Mouse (Mus musculus) neural tube, embryonic 14.5 days (tissue): Measurements from ENCODE around the gene Bmp8a. TPM values are rescaled to one million over a fixed set of nuclear protein-coding genes. Genes with fewer than 3 reads are reported as not detected.
"Not testable (repeated sequence)": the region's sequence is repeated elsewhere in the genome, so short reads cannot be mapped to it uniquely, and the experiment has no call there.

Source experiments
- ATAC-seq: fragments of 200-750 bp; cut with Nextera tagmentation; 2 replicates; pipeline ENCODE4 v1.8.0; 2017; ENCODE audit warnings: low read depth, mild to moderate bottlenecking, moderate TSS enrichment, moderate library complexity
- H3K27ac ChIP-seq: fragments of 300-500 bp; sonication (generic); 2 replicates; pipeline ENCODE4 v1.5.1; 2014; ENCODE audit warnings: low read depth, mild to moderate bottlenecking, control low read depth, low read length, moderate library complexity, mixed read lengths
- H3K27me3 ChIP-seq: fragments of 300-500 bp; sonication (generic); 2 replicates; pipeline ENCODE4 v1.6.1; 2014; ENCODE audit warnings: low read length; ENCODE audit not compliant: control insufficient read depth, insufficient read depth
- H3K36me3 ChIP-seq: fragments of 300-500 bp; sonication (generic); 2 replicates; pipeline ENCODE4 v1.6.1; 2014; ENCODE audit warnings: low read length, mixed read lengths; ENCODE audit not compliant: control insufficient read depth, insufficient read depth
- H3K4me1 ChIP-seq: fragments of 300-500 bp; sonication (generic); 2 replicates; pipeline ENCODE4 v1.6.1; 2014; ENCODE audit warnings: low read length; ENCODE audit not compliant: control insufficient read depth, insufficient read depth
- H3K4me2 ChIP-seq: fragments of 300-500 bp; sonication (generic); 2 replicates; pipeline ENCODE4 v1.6.1; 2014; ENCODE audit warnings: mild to moderate bottlenecking, low read depth, low read length, control low read depth
- H3K4me3 ChIP-seq: fragments of 300-500 bp; sonication (generic); 2 replicates; pipeline ENCODE4 v1.5.1; 2014; ENCODE audit warnings: low read depth, low read length, control low read depth, mixed read lengths
- H3K9ac ChIP-seq: fragments of 300-500 bp; sonication (generic); replicated peaks from 2 replicates; pipeline ENCODE4 v1.6.1; 2014; ENCODE audit warnings: low read depth, mild to moderate bottlenecking, control low read depth, low read length, mixed read lengths
- H3K9me3 ChIP-seq: fragments of 300-500 bp; sonication (generic); 2 replicates; pipeline ENCODE4 v1.6.1; 2016; ENCODE audit warnings: low read length; ENCODE audit not compliant: control insufficient read depth
- WGBS: fragments of 180-500 bp; shearing (Covaris S2); extraction: QIAGEN DNeasy Blood & Tissue Kit; methylation state at CpG from one replicate; pipeline ENCODE4 v1.1.7; 2014; 5-methylcytosine and 5-hydroxymethylcytosine counted together
- polyA plus RNA-seq: library from polyadenylated mRNA; unstranded; fragments of >200 nt; fragmentation: Nextera tagmentation; extraction: Ambion mirVana; gene quantifications from 2 replicates; pipeline ENCODE4 v1.2.1, GENCODE M21; 2014

Gene Bmp8a
- polyA plus RNA-seq, 1 experiment from 2014 or later: 0.35 TPM

GRCm38 (mm10) chr4:123296148-123296534, 46.9 kb downstream of the Bmp8a start:
- Histone ChIP-seq H3K4me1 (no peaks in the 10 kb centered on the region), H3K4me2 (no peak overlapping the region), H3K9ac (no peak overlapping the region), H3K4me3 (no peak overlapping the region), H3K9me3 (no peaks in the 10 kb centered on the region), H3K27ac (no peak overlapping the region), H3K27me3 (no peaks in the 10 kb centered on the region), H3K36me3 (peaks cover 44% of the 10 kb centered on the region)
- no peak for ATAC-seq
- WGBS: 90% methylated on average over 5 of the region's 5 CpGs

GRCm38 (mm10) chr4:123295516-123296147, 47.4 kb downstream of the Bmp8a start:
- Histone ChIP-seq H3K27ac (no peak overlapping the region), H3K4me1 (no peaks in the 10 kb centered on the region), H3K27me3 (no peaks in the 10 kb centered on the region), H3K4me2 (no peak overlapping the region), H3K36me3 (peaks cover 49% of the 10 kb centered on the region), H3K4me3 (no peak overlapping the region), H3K9ac (no peak overlapping the region), H3K9me3 (no peaks in the 10 kb centered on the region)
- 92% methylated on average over 21 of the region's 21 CpGs for WGBS
- no peak for ATAC-seq

GRCm38 (mm10) chr4:123295026-123295425, 48.0 kb downstream of the Bmp8a start:
- 97% methylated on average over 15 of the region's 15 CpGs for WGBS
- H3K9ac ChIP-seq, H3K27ac ChIP-seq, H3K4me1 ChIP-seq, ATAC-seq, H3K27me3 ChIP-seq, H3K9me3 ChIP-seq, H3K4me2 ChIP-seq, H3K4me3 ChIP-seq: not testable (repeated sequence)
- H3K36me3 ChIP-seq: peaks cover 49% of the 10 kb centered on the region

- no peaks in the 10 kb centered on the region for H3K9me3 ChIP-seq
- no peaks in the 10 kb centered on the region for H3K4me1 ChIP-seq
- H3K4me3 ChIP-seq: no peak overlapping the region
- H3K4me2 ChIP-seq: no peak overlapping the region
- no peak for ATAC-seq
- 84% methylated on average over 7 of the region's 7 CpGs for WGBS
- no peak overlapping the region for H3K27ac ChIP-seq
- H3K9ac ChIP-seq: no peak overlapping the region
- H3K36me3 ChIP-seq: peaks cover 56% of the 10 kb centered on the region
- H3K27me3 ChIP-seq: no peaks in the 10 kb centered on the region
Measured at GRCm38 (mm10) chr4:123293661-123294443, 49.2 kb downstream of the Bmp8a start.

- Histone ChIP-seq H3K9ac (no peak overlapping the region), H3K9me3 (no peaks in the 10 kb centered on the region), H3K4me2 (no peak overlapping the region), H3K27me3 (no peaks in the 10 kb centered on the region), H3K4me3 (no peak overlapping the region), H3K27ac (no peak overlapping the region), H3K36me3 (peaks cover 51% of the 10 kb centered on the region), H3K4me1 (no peaks in the 10 kb centered on the region)
- no peak for ATAC-seq
- WGBS: 92% methylated on average over 7 of the region's 7 CpGs
Measured at GRCm38 (mm10) chr4:123292989-123293388, 50.1 kb downstream of the Bmp8a start.

- WGBS: 96% methylated on average over 3 of the region's 3 CpGs
- Histone ChIP-seq H3K27ac (no peak overlapping the region), H3K4me2 (no peak overlapping the region), H3K27me3 (no peaks in the 10 kb centered on the region), H3K4me1 (no peaks in the 10 kb centered on the region), H3K9ac (no peak overlapping the region), H3K9me3 (no peaks in the 10 kb centered on the region), H3K36me3 (peaks cover 50% of the 10 kb centered on the region), H3K4me3 (no peak overlapping the region)
- ATAC-seq: no peak
Measured at GRCm38 (mm10) chr4:123292390-123292789, 50.7 kb downstream of the Bmp8a start.

- no peak overlapping the region for H3K4me3 ChIP-seq
- H3K36me3 ChIP-seq: peaks cover 42% of the 10 kb centered on the region
- H3K4me1 ChIP-seq: peaks cover 22% of the 10 kb centered on the region
- H3K27ac ChIP-seq: no peak overlapping the region
- H3K9ac ChIP-seq: no peak overlapping the region
- WGBS: 90% methylated on average over 12 of the region's 12 CpGs
- H3K4me2 ChIP-seq: no peak overlapping the region
- no peaks in the 10 kb centered on the region for H3K27me3 ChIP-seq
- H3K9me3 ChIP-seq: no peaks in the 10 kb centered on the region
- no peak for ATAC-seq
Measured at GRCm38 (mm10) chr4:123289038-123289437, 54.0 kb downstream of the Bmp8a start.

- Histone ChIP-seq H3K27me3 (no peaks in the 10 kb centered on the region), H3K36me3 (peaks cover 26% of the 10 kb centered on the region), H3K4me2 (no peak overlapping the region), H3K4me1 (peaks cover 25% of the 10 kb centered on the region), H3K9ac (no peak overlapping the region), H3K9me3 (no peaks in the 10 kb centered on the region), H3K27ac (no peak overlapping the region), H3K4me3 (no peak overlapping the region)
- WGBS: 95% methylated on average over 2 of the region's 2 CpGs
- no peak for ATAC-seq
Measured at GRCm38 (mm10) chr4:123286790-123287189, 56.3 kb downstream of the Bmp8a start.
